ENCODE assay signal across 9 mouse cellular contexts in the genomic region with DNA sequence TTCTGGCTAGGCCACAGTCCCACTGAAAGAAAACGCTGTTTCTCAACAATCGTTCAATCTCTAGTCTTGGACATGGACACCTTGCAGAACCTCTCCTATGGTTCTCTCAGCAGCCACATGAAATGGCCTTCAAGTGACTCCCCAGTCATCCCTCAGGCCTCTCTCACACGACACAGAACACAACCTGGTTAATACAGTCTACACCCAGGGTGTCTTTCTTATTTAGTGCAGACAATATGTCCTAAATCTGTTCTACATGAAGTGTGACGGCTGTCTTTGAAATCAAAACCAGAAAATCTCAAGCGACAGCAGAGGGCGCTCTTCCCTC.
DNase-seq lines count a peak whose midpoint lies in the region; ATAC-seq and TF ChIP-seq lines count a peak whose summit lies in the region.
"Had no signal": no experiment of that assay in that cellular context is flagged by ENCODE, and none has a peak within 500 bp of the region (broad histone marks: within the 10 kb centered on the region; RNA-seq: fewer than 3 reads in every experiment).

No protein-coding gene starts in this region.

- WGBS in kidney, postnatal 0 days: 31% methylated on average over 6 of the region's 6 CpGs
- WGBS in intestine, embryonic 16.5 days: 22% methylated on average over 6 of the region's 6 CpGs
- 23% methylated on average over 6 of the region's 6 CpGs for WGBS in midbrain, embryonic 15.5 days

- no peak for TF ChIP-seq POLR2A in CH12.LX (IDR thresholded peaks at IDR 0.05; ENCODE audit: low read depth, low read length)

- no peaks in the 10 kb centered on the region for H3K4me1 ChIP-seq in kidney, postnatal 0 days (replicated peaks; ENCODE audit: insufficient read depth, low read length)
- H3K4me1 ChIP-seq in CH12.LX (ENCODE audit: control insufficient read depth in 1 of 2, insufficient read depth in 2 of 2): peaks cover 0 to 12% of the 10 kb centered on the region in 2 experiments; a peak in 2 of 4 replicates
- H3K4me1 ChIP-seq in intestine, embryonic 16.5 days (ENCODE audit: control insufficient read depth, insufficient read depth, low read length): peaks cover 3% of the 10 kb centered on the region; the same call in 1 of the 2 replicates
- peaks cover 2% of the 10 kb centered on the region; the same call in 1 of the 2 replicates for H3K4me1 ChIP-seq in midbrain, embryonic 15.5 days

- no peak for DNase-seq in kidney, postnatal 0 days (ENCODE audit: low spot score)
- no peak for DNase-seq in kidney, postnatal 14 days
- no peak for DNase-seq in CH12.LX (ENCODE audit: extremely low read depth)
- peak; percentile 81 to 84 for DNase-seq in cerebellum, postnatal 14 days
- DNase-seq in gastrocnemius, adult 18-20 months (ENCODE audit: low spot score): no peak
- DNase-seq in Muller cell, postnatal 12 days (ENCODE audit: inconsistent ontology term): no peak

- ATAC-seq in kidney, postnatal 0 days (replicated peaks; ENCODE audit: low FRiP score, low read depth): no peak
- peak; percentile 14; the same call in 1 of the 2 replicates for ATAC-seq in intestine, embryonic 16.5 days
- no peak for ATAC-seq in midbrain, embryonic 15.5 days (replicated peaks)

- in situ Hi-C loops in CH12.LX (cut with MboI; ENCODE audit: low pct_ligation_motif_present, low pct_unique_long_range_greater_than_20kb, low sequenced_read_pairs): loop anchor here (10.0 kb wide), 1 partner anchor 434 kb away; no protein-coding TSS in a partner anchor

- no peak overlapping the region for H3K9ac ChIP-seq in kidney, postnatal 0 days (ENCODE audit: low read depth, low read length)
- H3K9ac ChIP-seq in CH12.LX (ENCODE audit: insufficient read depth, low read depth): no peak overlapping the region; the same call in 1 of the 2 replicates
- no peak overlapping the region for H3K9ac ChIP-seq in intestine, embryonic 16.5 days (ENCODE audit: low read depth, low read length)
- H3K9ac ChIP-seq in midbrain, embryonic 15.5 days: no peak overlapping the region

- peak; percentile 82 for TF ChIP-seq CTCF in kidney, postnatal 0 days (IDR thresholded peaks at IDR 0.05; ENCODE audit: low read depth)
- TF ChIP-seq CTCF in CH12.LX (conservative IDR thresholded peaks at IDR 0.05 in 1 of 2, IDR thresholded peaks at IDR 0.05 in 1 of 2; ENCODE audit: low read depth in 2 of 2, low read length in 2 of 2): peak in 1 of 2 experiments; percentile 69; a peak in 2 of 4 replicates

- no peak overlapping the region for H3K4me3 ChIP-seq in kidney, postnatal 0 days (replicated peaks; ENCODE audit: low read depth, low read length)
- no peak overlapping the region for H3K4me3 ChIP-seq in CH12.LX (replicated peaks in 1 of 3; ENCODE audit: low read depth in 2 of 3, low read length in 2 of 3, poor library complexity in 1 of 3)
- no peak overlapping the region for H3K4me3 ChIP-seq in intestine, embryonic 16.5 days (ENCODE audit: low read length)
- no peak overlapping the region for H3K4me3 ChIP-seq in midbrain, embryonic 15.5 days

- no peaks in the 10 kb centered on the region for H3K27me3 ChIP-seq in kidney, postnatal 0 days (ENCODE audit: insufficient read depth, low read length)
- H3K27me3 ChIP-seq in CH12.LX (replicated peaks): no peaks in the 10 kb centered on the region
- no peaks in the 10 kb centered on the region; the same call in 1 of the 2 replicates for H3K27me3 ChIP-seq in intestine, embryonic 16.5 days (replicated peaks; ENCODE audit: control insufficient read depth, insufficient read depth, low read length)
- peaks cover 9% of the 10 kb centered on the region; the same call in 1 of the 2 replicates for H3K27me3 ChIP-seq in midbrain, embryonic 15.5 days (replicated peaks)
- H3K27me3 ChIP-seq: heart, embryonic 15.5 days had no signal

- no peak overlapping the region for H3K4me2 ChIP-seq in kidney, postnatal 0 days (ENCODE audit: low read length)
- H3K4me2 ChIP-seq in CH12.LX (ENCODE audit: insufficient read depth, low read depth, poor library complexity, severe bottlenecking): peak overlapping the region; percentile 47
- H3K4me2 ChIP-seq in intestine, embryonic 16.5 days (ENCODE audit: low read depth, low read length): no peak overlapping the region
- peak overlapping the region; percentile 43; the same call in 1 of the 2 replicates for H3K4me2 ChIP-seq in midbrain, embryonic 15.5 days

- peak; percentile 76 for TF ChIP-seq RAD21 in CH12.LX (IDR thresholded peaks at IDR 0.05; ENCODE audit: low read depth, low read length)

- H3K36me3 ChIP-seq in kidney, postnatal 0 days (ENCODE audit: insufficient read depth, low read length): no peaks in the 10 kb centered on the region
- H3K36me3 ChIP-seq in CH12.LX (replicated peaks in 1 of 2; ENCODE audit: control insufficient read depth in 1 of 2, insufficient read depth in 1 of 2, low read length in 1 of 2): no peaks in the 10 kb centered on the region
- no peaks in the 10 kb centered on the region for H3K36me3 ChIP-seq in intestine, embryonic 16.5 days (ENCODE audit: control insufficient read depth, insufficient read depth, low read length)
- no peaks in the 10 kb centered on the region for H3K36me3 ChIP-seq in midbrain, embryonic 15.5 days (replicated peaks)
- H3K36me3 ChIP-seq: heart, embryonic 15.5 days had no signal

- dilution Hi-C loops in CH12.LX (cut with MboI; ENCODE audit: extremely low pct_ligation_motif_present, extremely low pct_unique_long_range_greater_than_20kb, low sequenced_read_pairs): no loop called here

- TF ChIP-seq EP300 in CH12.LX (IDR thresholded peaks at IDR 0.05; ENCODE audit: low read length): no peak

- no peaks in the 10 kb centered on the region for H3K9me3 ChIP-seq in kidney, postnatal 0 days (replicated peaks; ENCODE audit: low read length)
- H3K9me3 ChIP-seq in CH12.LX (replicated peaks; ENCODE audit: low read length): no peaks in the 10 kb centered on the region
- H3K9me3 ChIP-seq in intestine, embryonic 16.5 days (ENCODE audit: control insufficient read depth, low read length): no peaks in the 10 kb centered on the region
- no peaks in the 10 kb centered on the region for H3K9me3 ChIP-seq in midbrain, embryonic 15.5 days
- H3K9me3 ChIP-seq: heart, embryonic 15.5 days had no signal

- no peak overlapping the region for H3K27ac ChIP-seq in kidney, postnatal 0 days
- H3K27ac ChIP-seq in CH12.LX (ENCODE audit: insufficient read depth, low read depth): no peak overlapping the region
- no peak overlapping the region for H3K27ac ChIP-seq in intestine, embryonic 16.5 days (ENCODE audit: low read length)
- H3K27ac ChIP-seq in midbrain, embryonic 15.5 days: peak overlapping the region; percentile 88

- no peaks in the 10 kb centered on the region for H3K79me2 ChIP-seq in CH12.LX (replicated peaks; ENCODE audit: control insufficient read depth, extremely low read depth, insufficient read depth, poor library complexity, severe bottlenecking)

TF ChIP-seq in CH12.LX, 34 proteins besides CTCF, POLR2A, EP300 and RAD21:
- TF ChIP-seq BHLHE40 (IDR thresholded peaks at IDR 0.05; ENCODE audit: low read depth, low read length) (no peak), CHD2 (IDR thresholded peaks at IDR 0.05; ENCODE audit: low read length) (no peak), JUN (IDR thresholded peaks at IDR 0.05; ENCODE audit: insufficient read depth, low read depth, low read length) (no peak), SMC3 (IDR thresholded peaks at IDR 0.05; ENCODE audit: low read depth, low read length) (peak; percentile 80), NRF1 (IDR thresholded peaks at IDR 0.05; ENCODE audit: low read depth, low read length) (no peak), TCF12 (IDR thresholded peaks at IDR 0.05; ENCODE audit: low read depth, low read length) (no peak), MEF2A (IDR thresholded peaks at IDR 0.05; ENCODE audit: borderline replicate concordance, low read depth, low read length) (no peak), JUND (conservative IDR thresholded peaks at IDR 0.05; ENCODE audit: low read depth, low read length) (no peak), MAFK (IDR thresholded peaks at IDR 0.05; ENCODE audit: insufficient replicate concordance, low read length) (no peak), IRF4 (IDR thresholded peaks at IDR 0.05; ENCODE audit: low read depth, low read length) (no peak), ZC3H11A (IDR thresholded peaks at IDR 0.05; ENCODE audit: low read depth, low read length) (peak; percentile 52; the same call in 1 of the 2 replicates), ETS1 (conservative IDR thresholded peaks at IDR 0.05; ENCODE audit: low read depth, low read length) (no peak), NELFE (IDR thresholded peaks at IDR 0.05; ENCODE audit: low read depth, low read length) (no peak), POLR2AphosphoS2 (IDR thresholded peaks at IDR 0.05; ENCODE audit: low read depth, low read length) (no peak), SIN3A (IDR thresholded peaks at IDR 0.05; ENCODE audit: low read length) (no peak)

Comparison
In these comparisons a context has a peak if more than half of its experiments do, and no peak if none do; other contexts are left out.
1. DNase-seq: peak in cerebellum, postnatal 14 days (2 of 2); none in kidney, postnatal 0 days (single experiment), kidney, postnatal 14 days (single experiment), CH12.LX (single experiment), gastrocnemius, adult 18-20 months (single experiment) and Muller cell, postnatal 12 days (single experiment).
2. H3K4me2 ChIP-seq: peak in CH12.LX (single experiment) and midbrain, embryonic 15.5 days (single experiment); none in kidney, postnatal 0 days (single experiment) and intestine, embryonic 16.5 days (single experiment).